Mouse (Mus musculus): ENCODE measurements around the gene Inha.

Gene Inha

GRCm38 (mm10) chr1:75490785-75491551, 15.9 kb upstream of the Inha start:
- DNase-seq (ENCODE audit: low spot score in 2 of 2): no peak

GRCm38 (mm10) chr1:75492579-75493170, 14.2 kb upstream of the Inha start:
- no peak for DNase-seq (ENCODE audit: low spot score in 2 of 2)

DNA sequence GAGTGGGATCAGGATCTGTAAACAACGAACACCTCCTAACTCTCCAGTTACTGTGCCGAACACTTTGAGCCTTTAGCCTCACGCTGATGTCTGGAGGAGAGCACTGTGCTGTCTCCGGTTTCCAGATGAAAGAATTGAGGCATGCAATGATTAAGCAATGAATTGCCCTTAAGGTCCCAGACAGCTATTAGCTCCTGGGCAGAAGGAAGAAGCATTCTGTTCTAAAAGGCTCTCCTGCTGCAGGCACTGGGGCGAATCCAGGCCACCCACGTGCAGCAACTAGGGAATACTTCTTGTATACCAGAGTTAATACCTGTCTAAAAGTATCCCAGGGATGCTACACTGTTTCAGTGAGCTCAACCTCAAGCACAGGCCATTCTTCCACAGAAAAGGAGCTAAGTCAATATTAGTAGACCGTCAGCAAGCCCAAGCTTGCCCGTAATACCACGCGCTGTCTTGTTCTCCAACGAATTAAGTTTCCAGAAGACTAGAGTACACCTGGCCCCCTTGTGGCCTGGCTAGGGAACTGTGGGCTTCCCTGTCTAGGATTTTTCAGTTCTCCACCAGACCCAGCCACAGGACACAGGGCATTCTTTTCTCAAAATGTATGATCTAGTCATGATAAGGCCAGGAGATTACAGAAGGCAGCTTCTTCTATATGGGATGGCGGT, 11.9 kb upstream of the Inha start:
- peak in 1 of 2 experiments; percentile 51 for DNase-seq (ENCODE audit: low spot score in 2 of 2)

- DNase-seq (ENCODE audit: low spot score in 2 of 2): no peak
Observed at GRCm38 (mm10) chr1:75498897-75499296, 8.0 kb upstream of the Inha start.

GRCm38 (mm10) chr1:75499441-75499840, 7.4 kb upstream of the Inha start:
- no peak for DNase-seq (ENCODE audit: low spot score in 2 of 2)

DNA sequence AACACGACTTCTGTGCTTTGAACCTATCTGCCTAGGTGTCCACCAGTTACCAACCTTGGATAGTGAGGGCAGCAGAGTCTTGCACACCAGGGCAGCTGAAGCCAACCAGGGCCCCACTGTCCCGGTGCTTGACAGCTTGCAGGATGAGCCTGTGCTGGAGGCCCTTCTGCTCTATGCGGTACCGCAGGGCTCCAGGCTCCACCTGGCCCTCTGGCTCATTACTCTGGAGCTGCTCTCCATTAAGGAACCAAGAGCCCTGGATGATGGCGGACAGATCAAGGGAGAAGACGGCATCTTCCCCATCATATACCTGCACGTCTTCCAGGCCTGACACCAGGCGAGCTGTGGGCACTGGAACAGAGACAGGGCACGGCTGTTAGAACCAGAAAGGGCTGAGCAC, 5.0 kb upstream of the Inha start:
- DNase-seq (ENCODE audit: low spot score in 2 of 2): no peak

DNA sequence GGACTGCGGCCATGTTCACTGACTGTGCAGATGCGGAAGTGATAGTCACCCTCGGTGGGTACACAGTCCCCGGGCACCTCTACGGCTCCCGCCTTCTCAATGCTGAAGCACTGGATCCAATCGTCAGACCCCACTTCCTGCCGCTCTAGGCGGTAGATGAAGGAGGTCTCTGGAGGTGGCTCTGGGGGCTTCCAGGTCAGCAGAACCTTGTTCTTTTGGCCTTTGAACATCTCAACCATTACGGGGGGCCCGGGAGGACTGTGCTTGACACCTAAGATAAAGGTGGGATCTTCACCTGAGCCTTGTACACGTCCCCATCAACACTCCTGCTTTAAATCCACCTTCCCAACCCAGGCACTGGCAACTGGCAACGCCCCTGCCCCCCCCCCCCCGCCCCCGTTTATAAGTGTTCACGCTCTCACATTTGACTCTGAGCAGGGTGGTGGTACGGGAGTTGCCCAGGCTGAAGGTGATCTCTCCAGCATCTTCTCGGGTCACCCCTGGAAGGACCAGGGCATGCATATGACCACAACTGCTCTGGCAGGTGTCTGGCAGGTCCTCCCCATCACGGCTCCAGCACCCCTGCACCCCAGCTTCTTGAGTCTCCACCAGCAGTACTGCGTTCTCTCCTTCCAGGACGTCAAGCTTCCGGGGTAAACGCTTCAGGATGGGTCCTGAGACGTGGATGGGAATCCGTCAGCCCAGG, 3.8 kb upstream of the Inha start:
- no peak for DNase-seq (ENCODE audit: low spot score in 2 of 2)

GRCm38 (mm10) chr1:75503651-75503980, 3.3 kb upstream of the Inha start:
- no peak for DNase-seq (ENCODE audit: low spot score in 2 of 2)

- DNase-seq (ENCODE audit: low spot score in 2 of 2): peak; percentile 59 to 61
Observed at GRCm38 (mm10) chr1:75504256-75505045, 2.4 kb upstream of the Inha start.

DNA sequence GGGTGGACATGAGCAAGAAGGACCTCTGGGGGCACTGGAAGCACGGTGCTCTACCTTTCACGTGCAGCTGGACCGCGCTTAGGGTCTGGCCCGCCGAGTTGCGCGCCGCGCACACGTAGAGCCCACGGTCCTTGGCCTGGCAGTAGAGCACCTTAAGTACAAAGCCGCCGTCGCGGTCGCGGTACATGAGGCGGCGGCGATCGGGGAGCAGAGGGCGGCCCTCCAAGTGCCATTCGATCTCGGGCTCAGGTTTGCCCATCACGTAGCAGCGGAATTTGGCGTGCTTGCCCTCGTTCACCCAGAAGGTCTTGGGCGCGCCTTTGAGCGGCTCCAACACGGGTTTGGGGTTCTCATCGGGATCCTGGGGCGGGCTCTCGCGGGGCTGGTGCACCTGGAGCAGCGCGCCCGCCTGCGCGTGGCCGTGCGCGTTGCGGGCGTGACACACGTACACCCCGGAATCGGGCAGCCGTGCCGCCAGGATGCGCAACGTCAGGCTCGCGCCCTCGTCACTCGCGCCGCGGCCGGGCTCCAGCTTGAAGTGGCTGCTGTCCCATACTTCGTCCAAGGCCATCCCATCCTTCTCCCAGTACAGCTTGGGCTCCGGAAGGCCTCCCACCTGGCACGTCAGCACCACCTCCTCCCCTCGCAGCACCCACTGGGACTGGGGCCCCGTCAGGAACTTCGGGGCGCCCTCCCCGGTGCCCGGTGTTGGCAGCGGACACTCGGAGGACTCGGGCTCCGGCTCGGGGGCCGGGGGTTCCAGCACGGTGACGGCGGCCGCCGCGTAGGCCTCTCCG, 1.5 kb upstream of the Inha start:
- peak; percentile 84 for DNase-seq (ENCODE audit: low spot score in 2 of 2)

DNA sequence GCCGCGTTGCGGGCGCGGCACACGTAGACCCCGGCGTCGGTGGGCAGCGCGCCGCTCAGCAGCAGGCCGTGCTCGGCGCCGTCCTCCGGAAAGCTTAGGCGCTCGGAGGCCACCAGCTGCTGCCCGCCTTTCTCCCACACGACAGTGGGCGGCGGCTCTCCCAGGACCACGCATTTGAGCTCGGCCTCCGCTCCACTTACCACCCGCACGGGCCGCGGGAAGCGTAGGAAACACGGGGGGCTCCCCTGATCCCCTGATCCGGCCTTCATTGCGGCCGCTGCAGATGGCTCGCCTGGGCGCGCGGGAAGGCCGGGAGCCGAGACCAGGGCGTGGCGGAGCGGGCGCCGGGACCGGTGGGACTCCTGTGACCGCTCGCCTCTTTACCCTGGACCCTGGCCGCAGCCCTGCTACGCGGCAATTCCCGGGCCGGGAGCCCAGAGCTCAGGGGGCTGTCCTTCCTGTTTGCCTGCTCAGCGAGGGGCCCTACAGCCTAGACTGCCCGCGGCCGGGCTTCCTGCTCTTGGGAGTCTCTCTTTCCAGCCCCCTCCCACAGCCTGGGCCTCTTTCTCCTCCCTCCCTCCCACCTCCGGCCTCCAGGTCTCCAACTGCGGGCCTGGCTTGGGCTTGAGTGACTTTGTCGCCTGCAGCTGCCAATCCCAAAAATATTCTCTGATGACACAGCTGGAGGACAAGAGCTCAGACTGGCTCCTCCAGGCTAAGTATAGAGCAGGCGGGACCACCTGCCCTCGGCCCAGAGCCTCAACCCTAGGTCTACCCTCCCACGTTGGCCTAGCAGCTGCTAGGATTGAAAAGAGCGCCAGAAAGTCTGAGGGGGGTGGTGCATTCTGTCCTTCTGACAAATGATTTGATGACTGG, 683 bp upstream of the Inha start, which contains the start of gene Obsl1:
Gene Obsl1, minus strand, starts transcription at position 497 of the 876 bp plus-strand sequence.
- peak; percentile 38 to 41 for DNase-seq (ENCODE audit: low spot score in 2 of 2)

- no peak for DNase-seq (ENCODE audit: low spot score in 2 of 2)
Observed at GRCm38 (mm10) chr1:75509586-75509985, 2.7 kb downstream of the Inha start.

GRCm38 (mm10) chr1:75510154-75510553, 3.3 kb downstream of the Inha start:
- no peak for DNase-seq (ENCODE audit: low spot score in 2 of 2)

- DNase-seq (ENCODE audit: low spot score in 2 of 2): no peak
Observed at GRCm38 (mm10) chr1:75511437-75512210, 4.7 kb downstream of the Inha start.

- DNase-seq (ENCODE audit: low spot score in 2 of 2): no peak
Observed at GRCm38 (mm10) chr1:75512550-75512949, 5.7 kb downstream of the Inha start.

DNA sequence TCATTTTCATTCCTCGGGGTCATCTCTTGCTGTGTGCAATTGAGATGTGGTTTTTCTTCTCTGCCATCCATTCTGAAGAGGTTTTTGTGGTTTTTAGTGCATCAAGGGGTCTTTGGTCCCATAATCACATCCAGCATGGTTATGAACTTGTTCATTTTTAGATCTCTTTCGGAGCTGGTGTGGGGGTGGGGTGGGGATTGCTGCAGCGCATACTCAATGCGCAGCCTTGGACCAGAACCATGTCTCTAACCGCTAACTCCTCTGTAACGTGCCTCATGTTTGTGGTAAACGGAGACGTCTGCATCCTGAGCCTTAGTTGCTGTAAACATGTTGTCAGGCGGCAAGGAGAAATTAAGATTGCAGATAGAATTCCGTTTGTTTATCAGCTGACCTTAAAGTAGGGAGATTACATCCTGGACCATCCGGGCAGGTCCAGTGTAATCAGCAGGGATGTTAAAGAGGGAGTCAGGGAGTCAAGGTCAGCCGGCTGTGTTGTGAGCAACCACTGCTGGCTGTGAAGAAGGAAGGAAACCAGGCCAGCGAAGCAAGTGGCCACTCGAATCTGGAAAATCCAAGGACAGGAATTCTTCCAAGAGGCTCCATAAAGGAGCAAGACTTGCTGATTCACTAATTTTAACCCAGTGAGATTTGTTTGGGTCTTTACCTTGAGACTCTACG, 10.0 kb downstream of the Inha start:
- DNase-seq (ENCODE audit: low spot score in 2 of 2): no peak

DNA sequence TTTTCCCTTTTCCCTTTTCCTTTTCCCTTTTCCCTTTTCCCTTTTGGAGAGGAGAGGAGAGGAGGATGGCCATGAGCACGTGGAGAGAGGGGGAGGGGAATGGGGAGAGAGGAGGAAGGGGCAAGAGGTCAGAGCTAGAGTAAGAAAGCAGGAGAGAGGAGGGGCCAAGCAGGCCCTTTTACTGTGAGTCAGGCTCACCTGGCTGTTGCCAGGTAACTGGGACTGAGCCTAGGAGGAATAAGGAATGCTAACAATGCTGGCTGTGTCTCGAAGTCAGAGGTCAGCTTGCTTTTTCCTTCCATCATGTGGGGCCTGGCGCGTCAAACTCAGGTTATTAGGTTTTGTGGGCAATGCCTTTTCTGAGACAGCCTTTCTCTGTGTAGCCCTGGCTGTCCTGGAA, 11.1 kb downstream of the Inha start:
- no peak for DNase-seq (ENCODE audit: low spot score in 2 of 2)

DNA sequence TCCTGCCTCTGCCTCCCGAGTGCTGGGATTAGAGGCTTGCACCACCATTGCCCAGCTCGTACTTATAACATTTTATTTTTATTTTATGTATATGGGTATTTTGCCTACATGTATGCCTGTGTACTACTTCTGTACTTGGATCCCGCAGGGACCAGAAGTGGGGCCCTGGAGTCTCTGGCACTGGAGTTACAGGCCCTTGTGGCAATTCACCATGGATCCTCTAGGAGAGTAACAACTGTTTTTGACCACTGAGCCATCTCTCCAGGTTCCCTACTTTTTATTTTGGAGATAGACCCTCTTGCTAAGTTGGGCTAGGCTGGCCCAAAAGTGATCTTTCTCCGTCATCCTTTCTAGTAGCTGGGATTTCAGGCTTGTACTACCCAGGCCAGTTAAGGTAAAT, 11.6 kb downstream of the Inha start:
- no peak for DNase-seq (ENCODE audit: low spot score in 2 of 2)
